Mouse (Mus musculus): Measurements from ENCODE around the gene Spice1. TPM values are rescaled to one million over a fixed set of nuclear protein-coding genes. Genes with fewer than 3 reads are reported as not detected.

The Spice1 gene
- 5.4 and 7.0 TPM in 2 replicates for polyA plus RNA-seq (2012; ENCODE audit: insufficient read depth, insufficient read length, missing spikeins)

DNA sequence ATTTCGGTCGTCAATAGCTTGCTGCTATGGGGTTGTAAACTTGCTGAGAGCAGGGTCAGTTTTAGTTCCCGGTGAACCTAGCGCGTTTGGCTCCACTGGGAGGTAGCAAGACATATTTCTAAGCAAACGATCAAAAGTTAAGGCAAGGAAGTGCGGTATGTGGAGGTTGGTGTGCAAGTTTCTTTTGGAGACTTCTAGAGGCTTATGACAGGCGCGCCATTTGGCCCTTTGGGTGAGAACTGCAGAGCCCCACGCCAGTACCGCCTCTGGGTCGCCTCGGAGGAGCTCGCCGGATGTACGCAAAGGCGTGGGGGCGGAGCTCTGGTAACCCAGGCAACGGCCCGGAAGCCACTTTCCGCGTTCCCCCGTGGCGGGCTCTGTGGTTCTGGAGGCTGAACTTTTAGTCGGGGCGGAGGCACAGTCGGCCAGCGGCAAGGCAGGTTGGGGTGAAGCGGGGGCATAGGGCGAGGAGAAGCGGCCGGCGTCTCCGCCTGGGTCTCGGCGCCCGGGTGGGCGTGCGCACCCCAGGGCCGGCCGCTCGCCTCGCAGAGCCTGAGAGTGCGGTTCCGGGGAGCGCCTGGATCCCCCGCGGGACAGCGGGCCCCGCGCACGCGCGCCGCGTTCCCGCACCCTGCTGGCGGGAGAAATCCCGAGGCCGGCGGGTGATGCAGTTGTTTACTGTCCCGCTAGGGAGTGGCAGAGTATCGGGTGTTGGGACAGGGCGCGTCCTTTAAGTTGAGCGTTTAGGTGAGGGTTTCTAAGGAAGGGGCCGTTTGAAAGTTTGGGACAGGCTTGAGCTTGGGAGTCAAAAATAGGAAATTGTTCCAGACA is at the start of gene Spice1:
Spice1 (plus strand) TSS at position 51 of the 831 bp plus-strand sequence.
- peak within 1 kb of the TSS; percentile 85 for H3K4me3 ChIP-seq (ENCODE audit: insufficient read depth, low read depth, low read length)
- H3K27ac ChIP-seq (replicated peaks; ENCODE audit: low read depth, low read length) = peak within 1 kb of the TSS; percentile 79

DNA sequence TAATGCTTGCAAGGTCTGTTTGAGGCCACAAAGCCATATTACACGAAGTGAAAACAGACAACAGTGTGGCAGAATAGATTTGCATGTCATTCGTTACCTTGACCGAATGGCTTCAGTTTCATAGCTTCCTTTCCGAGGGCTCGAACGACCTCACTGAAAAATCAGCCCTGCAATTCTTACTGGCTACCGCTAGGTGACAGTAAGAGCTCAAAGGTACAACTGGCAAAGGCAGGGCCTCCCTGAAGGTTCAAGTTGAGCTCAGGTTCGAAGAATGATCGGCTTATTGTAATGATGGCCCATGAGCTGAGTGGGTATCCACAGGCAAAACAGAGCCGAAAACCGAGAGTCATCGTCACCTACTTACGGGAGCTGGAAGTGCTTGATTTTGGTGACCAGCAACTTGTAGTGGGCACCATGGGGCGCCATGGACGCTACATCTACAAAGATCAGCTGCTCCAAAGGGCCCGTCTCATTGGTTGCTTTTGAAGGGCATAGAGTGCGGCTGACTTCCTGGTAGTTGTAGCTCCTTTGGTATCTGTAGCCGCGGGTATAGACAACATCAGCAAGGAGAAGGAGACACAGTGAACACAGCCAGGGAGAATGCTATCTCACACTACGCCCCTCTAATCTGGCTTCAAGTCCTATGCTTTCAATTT is 47.4 kb upstream of the Spice1 start:
- H3K4me1 ChIP-seq (ENCODE audit: control insufficient read depth, insufficient read depth, insufficient read length, low read length) = no peaks in the 10 kb centered on the region
- no peak overlapping the region for H3K4me3 ChIP-seq (ENCODE audit: insufficient read depth, low read depth, low read length)
- no peak overlapping the region for H3K27ac ChIP-seq (replicated peaks; ENCODE audit: low read depth, low read length)

More for the DNA sequence above, at the start of gene Spice1:
- peaks cover 4% of the 10 kb centered on the region; the same call in 1 of the 2 replicates for H3K4me1 ChIP-seq (ENCODE audit: control insufficient read depth, insufficient read depth, insufficient read length, low read length)

GRCm38 (mm10) chr16:44302126-44302892 is 44.6 kb upstream of the Spice1 start:
- no peak overlapping the region for H3K4me3 ChIP-seq (ENCODE audit: insufficient read depth, low read depth, low read length)
- H3K4me1 ChIP-seq (ENCODE audit: control insufficient read depth, insufficient read depth, insufficient read length, low read length) = no peaks in the 10 kb centered on the region
- H3K27ac ChIP-seq (replicated peaks; ENCODE audit: low read depth, low read length) = no peak overlapping the region

DNA sequence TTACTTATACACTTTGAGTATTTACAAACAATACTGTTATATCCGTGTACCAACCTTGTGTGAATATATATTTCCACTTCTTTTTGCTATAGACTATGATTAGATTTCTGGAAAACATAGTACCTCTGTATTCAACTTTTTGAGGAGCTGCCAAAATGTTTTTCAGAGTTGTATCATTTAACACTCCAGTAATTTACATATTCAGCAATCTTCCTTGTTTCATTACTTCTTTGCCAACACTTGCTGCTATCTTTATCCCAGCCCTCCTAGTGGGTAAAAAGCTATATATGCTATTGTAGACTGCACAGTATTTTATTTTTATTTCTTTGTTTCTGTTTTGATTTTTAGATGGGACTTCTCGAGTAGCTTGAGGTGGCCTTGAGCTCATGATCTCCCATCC is 43.1 kb upstream of the Spice1 start:
- Histone ChIP-seq H3K27ac (replicated peaks; ENCODE audit: low read depth, low read length) (no peak overlapping the region), H3K4me1 (ENCODE audit: control insufficient read depth, insufficient read depth, insufficient read length, low read length) (no peaks in the 10 kb centered on the region), H3K4me3 (ENCODE audit: insufficient read depth, low read depth, low read length) (no peak overlapping the region)

- Histone ChIP-seq H3K4me3 (ENCODE audit: insufficient read depth, low read depth, low read length) (no peak overlapping the region), H3K27ac (replicated peaks; ENCODE audit: low read depth, low read length) (no peak overlapping the region), H3K4me1 (ENCODE audit: control insufficient read depth, insufficient read depth, insufficient read length, low read length) (no peaks in the 10 kb centered on the region)
Observed at GRCm38 (mm10) chr16:44305606-44306005, 41.3 kb upstream of the Spice1 start.

DNA sequence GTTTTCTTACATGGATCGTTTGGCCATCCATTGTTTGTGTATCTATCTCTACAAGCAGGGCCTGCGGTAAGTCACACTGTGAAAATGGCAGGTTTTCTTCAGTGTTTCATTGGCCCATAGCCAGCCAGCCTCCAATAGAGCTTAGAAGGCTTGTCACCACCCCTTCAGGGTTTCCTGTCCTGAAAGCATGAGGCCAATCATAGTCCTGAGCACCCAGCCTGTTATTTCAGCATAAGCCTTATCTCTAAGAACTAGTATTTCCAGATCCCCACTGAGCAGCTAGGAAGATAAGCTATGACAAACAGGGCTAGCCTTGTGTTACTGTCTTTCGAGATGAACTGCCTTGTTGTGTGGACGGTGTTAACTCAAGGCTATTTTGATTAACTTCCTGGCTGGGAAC is 33.5 kb upstream of the Spice1 start:
- H3K4me1 ChIP-seq (ENCODE audit: control insufficient read depth, insufficient read depth, insufficient read length, low read length) = no peaks in the 10 kb centered on the region
- H3K4me3 ChIP-seq (ENCODE audit: insufficient read depth, low read depth, low read length) = no peak overlapping the region
- no peak overlapping the region for H3K27ac ChIP-seq (replicated peaks; ENCODE audit: low read depth, low read length)

DNA sequence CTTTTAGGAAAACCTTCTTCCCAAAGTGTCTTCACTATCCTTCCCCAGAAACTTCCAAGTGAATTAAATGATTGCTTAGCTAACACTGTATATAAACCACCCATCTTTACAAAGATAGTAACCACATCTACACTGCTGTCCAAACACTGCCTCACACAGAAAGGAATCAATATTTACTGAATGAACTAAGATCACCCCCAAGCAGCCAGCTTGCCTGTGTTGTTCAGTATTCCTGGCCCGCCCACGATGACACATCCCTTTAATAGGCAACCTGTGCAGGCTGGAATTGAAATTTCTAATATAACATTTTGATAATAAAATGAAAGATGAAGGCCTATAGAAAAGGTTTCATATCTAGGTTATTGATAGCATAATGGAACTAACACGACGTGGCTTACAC is 30.6 kb upstream of the Spice1 start:
- Histone ChIP-seq H3K4me3 (ENCODE audit: insufficient read depth, low read depth, low read length) (no peak overlapping the region), H3K4me1 (ENCODE audit: control insufficient read depth, insufficient read depth, insufficient read length, low read length) (no peaks in the 10 kb centered on the region), H3K27ac (replicated peaks; ENCODE audit: low read depth, low read length) (no peak overlapping the region)

GRCm38 (mm10) chr16:44320232-44320631 is 26.7 kb upstream of the Spice1 start:
- Histone ChIP-seq H3K4me1 (ENCODE audit: control insufficient read depth, insufficient read depth, insufficient read length, low read length) (no peaks in the 10 kb centered on the region), H3K27ac (replicated peaks; ENCODE audit: low read depth, low read length) (no peak overlapping the region), H3K4me3 (ENCODE audit: insufficient read depth, low read depth, low read length) (no peak overlapping the region)

- H3K4me1 ChIP-seq (ENCODE audit: control insufficient read depth, insufficient read depth, insufficient read length, low read length) = no peaks in the 10 kb centered on the region
- H3K27ac ChIP-seq (replicated peaks; ENCODE audit: low read depth, low read length) = no peak overlapping the region
- H3K4me3 ChIP-seq (ENCODE audit: insufficient read depth, low read depth, low read length) = no peak overlapping the region
Observed at GRCm38 (mm10) chr16:44328644-44329043, 18.3 kb upstream of the Spice1 start.

DNA sequence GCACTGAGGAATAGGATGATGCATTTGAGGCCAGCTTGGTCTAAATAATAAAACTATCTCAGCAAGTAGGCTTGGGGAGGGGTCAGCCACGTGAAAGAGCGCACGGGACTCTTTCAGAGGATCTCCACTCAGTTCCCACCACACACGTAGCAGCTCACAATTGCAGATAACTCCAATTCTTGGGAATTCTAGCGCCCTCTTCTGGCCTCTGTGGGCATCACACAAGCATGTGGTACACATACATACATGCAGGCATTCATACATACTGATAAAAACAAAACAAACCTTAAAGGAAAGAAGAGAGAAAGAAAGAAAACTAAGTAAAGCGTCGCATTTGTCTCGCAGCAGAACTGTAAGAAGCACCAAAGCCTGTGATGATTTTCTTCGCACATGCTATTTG is 16.3 kb upstream of the Spice1 start:
- no peak overlapping the region for H3K4me3 ChIP-seq (ENCODE audit: insufficient read depth, low read depth, low read length)
- no peaks in the 10 kb centered on the region for H3K4me1 ChIP-seq (ENCODE audit: control insufficient read depth, insufficient read depth, insufficient read length, low read length)
- no peak overlapping the region for H3K27ac ChIP-seq (replicated peaks; ENCODE audit: low read depth, low read length)

- Histone ChIP-seq H3K4me1 (ENCODE audit: control insufficient read depth, insufficient read depth, insufficient read length, low read length) (no peaks in the 10 kb centered on the region), H3K4me3 (ENCODE audit: insufficient read depth, low read depth, low read length) (no peak overlapping the region), H3K27ac (replicated peaks; ENCODE audit: low read depth, low read length) (no peak overlapping the region)
Observed at GRCm38 (mm10) chr16:44331154-44331553, 15.8 kb upstream of the Spice1 start.

- Histone ChIP-seq H3K27ac (replicated peaks; ENCODE audit: low read depth, low read length) (no peak overlapping the region), H3K4me1 (ENCODE audit: control insufficient read depth, insufficient read depth, insufficient read length, low read length) (no peaks in the 10 kb centered on the region), H3K4me3 (ENCODE audit: insufficient read depth, low read depth, low read length) (peak overlapping the region; percentile 67)
Observed at GRCm38 (mm10) chr16:44331671-44331994, 15.3 kb upstream of the Spice1 start.

DNA sequence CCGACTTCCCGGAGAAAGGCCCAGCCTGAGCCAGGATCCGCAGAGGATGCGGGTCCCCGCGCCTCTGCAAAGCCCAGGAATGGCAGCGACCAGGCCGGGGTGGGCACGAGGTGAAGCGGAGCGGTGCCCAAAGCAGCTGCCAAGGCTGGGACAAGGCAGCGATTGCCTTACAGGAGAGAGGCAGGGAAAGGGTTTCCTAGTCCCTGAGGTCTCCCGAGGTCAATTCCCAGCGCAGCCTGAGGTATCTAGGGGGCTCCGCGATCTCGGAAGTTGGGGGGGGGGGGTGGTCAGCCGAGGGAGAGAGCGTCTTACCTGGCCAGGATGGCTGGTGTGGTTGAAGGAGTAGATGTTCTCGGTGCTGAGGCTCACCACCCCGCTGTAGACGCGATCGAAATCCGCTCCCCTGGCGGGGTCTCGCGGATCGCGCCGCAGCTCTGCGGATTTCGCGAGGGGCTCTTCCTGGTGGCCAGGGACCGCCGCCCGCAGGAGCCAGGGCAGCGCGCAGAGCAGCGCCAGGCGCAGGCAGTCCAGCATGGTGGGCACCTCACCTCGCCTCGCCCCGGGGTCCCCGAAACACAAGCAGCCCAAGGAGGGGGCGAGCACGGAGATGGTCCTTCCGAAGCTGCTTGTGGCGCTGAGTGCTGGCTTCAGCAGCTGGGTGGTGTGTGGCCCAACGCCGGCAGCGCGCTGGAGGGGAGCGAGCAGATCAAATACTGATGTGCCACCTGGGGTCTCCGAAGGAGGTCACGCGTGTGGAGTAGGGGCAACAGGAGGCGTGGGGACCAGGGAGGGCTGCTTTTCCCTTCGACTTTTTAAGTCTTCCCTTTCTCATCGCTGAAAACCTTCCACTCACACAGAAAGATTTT is 14.7 kb upstream of the Spice1 start:
- Histone ChIP-seq H3K4me3 (ENCODE audit: insufficient read depth, low read depth, low read length) (peak overlapping the region; percentile 67), H3K27ac (replicated peaks; ENCODE audit: low read depth, low read length) (no peak overlapping the region), H3K4me1 (ENCODE audit: control insufficient read depth, insufficient read depth, insufficient read length, low read length) (no peaks in the 10 kb centered on the region)

DNA sequence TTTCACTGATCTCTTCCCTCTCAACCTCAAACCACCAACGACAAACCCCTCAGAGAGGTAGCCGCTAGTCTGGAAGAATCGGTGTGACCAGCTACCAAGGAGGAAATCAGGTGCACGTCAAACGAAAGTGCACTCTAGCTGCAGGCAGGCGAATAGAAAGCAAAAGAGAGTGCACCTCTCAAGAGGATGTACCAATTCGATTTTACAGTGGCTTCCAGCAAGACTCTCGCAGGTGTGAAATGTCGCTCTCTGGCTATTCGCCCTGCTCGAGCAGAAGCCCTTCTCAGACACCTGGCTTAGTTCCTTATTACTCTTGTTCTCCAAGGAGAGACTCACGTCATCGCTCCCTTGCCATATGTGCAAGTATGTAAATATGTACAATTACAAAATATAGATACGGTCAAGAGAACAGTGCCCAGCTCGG is 14.0 kb upstream of the Spice1 start, which contains the start of gene Sidt1:
Sidt1 (minus strand) TSS at position 336 of the 424 bp plus-strand sequence.
- no peaks in the 10 kb centered on the region for H3K4me1 ChIP-seq (ENCODE audit: control insufficient read depth, insufficient read depth, insufficient read length, low read length)
- peak within 1 kb of the TSS; percentile 67 for H3K4me3 ChIP-seq (ENCODE audit: insufficient read depth, low read depth, low read length)
- H3K27ac ChIP-seq (replicated peaks; ENCODE audit: low read depth, low read length) = no peak within 1 kb of the TSS

Measured in brown adipose tissue, adult 24 weeks (tissue).